Mouse (Mus musculus) G1E (cell line): ENCODE measurements around the gene Rab11fip5.

ENCODE experiments used
- CTCF ChIP-seq: IDR thresholded peaks from 2 replicates; pipeline ENCODE4 v1.5.1; 2012; ENCODE audit warnings: low read depth, low read length, inconsistent platforms, mixed read lengths
- GATA2 ChIP-seq: IDR thresholded peaks from 2 replicates; pipeline ENCODE4 v1.6.1; 2012; ENCODE audit warnings: low read depth, low read length, inconsistent platforms, borderline replicate concordance
- TAL1 ChIP-seq: conservative IDR thresholded peaks from 2 replicates; pipeline ENCODE4 v1.6.1; 2012; ENCODE audit warnings: low read depth, low read length, inconsistent platforms, mixed read lengths

GRCm38 (mm10) chr6:85373066-85373860 is 1.2 kb downstream of the Rab11fip5 start:
- TF ChIP-seq CTCF = no peak
- TF ChIP-seq TAL1 = no peak
- no peak for TF ChIP-seq GATA2
